Mouse (Mus musculus) thymus, postnatal 4 days (tissue): Measurements from ENCODE around the gene Fgf8.

Experiments
- DNase-seq: peaks from one replicate; pipeline ENCODE4 v3.0.0; 2021

Gene Fgf8

GRCm38 (mm10) chr19:45725677-45726277, 16.9 kb downstream of the Fgf8 start:
- DNase-seq: no peak

DNA sequence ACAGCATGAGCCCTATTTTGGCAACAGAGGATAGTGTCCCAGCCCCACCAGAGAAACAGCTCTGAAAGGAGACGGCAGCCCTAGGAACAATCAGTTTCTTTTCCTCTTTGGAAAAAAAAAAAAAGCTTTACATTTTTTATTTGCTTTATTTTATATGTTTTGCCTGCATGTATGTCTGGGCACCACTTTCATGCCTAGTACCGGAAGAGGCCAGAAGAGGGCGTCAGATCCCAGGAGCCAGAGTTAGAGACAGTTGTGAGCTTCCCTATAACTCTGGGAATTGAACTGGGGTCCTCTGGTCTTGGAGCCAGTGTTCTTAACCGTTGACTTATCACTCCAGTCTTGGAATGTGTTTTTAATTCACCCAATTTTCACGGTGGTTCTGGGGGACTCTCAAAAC, 20.5 kb downstream of the Fgf8 start:
- no peak for DNase-seq

DNA sequence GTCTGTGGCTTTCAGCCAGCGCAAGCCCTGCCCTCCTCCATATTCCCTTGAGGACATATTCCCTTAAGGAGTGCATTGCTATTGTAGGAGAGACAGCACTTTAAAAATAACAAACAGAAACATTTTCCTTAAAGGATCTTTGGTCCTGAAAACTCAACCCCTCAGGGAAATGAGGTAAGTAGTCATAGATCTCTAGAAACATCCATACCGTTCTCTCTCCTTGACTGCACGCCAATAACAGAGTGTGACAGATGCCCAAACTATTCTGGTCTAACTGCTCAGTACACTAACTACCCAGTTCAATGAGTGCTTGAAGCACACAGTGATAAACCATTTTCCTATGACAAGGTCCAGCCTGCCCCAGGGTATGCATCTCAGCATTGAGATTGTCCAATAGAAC, 24.4 kb downstream of the Fgf8 start:
- DNase-seq: no peak

DNA sequence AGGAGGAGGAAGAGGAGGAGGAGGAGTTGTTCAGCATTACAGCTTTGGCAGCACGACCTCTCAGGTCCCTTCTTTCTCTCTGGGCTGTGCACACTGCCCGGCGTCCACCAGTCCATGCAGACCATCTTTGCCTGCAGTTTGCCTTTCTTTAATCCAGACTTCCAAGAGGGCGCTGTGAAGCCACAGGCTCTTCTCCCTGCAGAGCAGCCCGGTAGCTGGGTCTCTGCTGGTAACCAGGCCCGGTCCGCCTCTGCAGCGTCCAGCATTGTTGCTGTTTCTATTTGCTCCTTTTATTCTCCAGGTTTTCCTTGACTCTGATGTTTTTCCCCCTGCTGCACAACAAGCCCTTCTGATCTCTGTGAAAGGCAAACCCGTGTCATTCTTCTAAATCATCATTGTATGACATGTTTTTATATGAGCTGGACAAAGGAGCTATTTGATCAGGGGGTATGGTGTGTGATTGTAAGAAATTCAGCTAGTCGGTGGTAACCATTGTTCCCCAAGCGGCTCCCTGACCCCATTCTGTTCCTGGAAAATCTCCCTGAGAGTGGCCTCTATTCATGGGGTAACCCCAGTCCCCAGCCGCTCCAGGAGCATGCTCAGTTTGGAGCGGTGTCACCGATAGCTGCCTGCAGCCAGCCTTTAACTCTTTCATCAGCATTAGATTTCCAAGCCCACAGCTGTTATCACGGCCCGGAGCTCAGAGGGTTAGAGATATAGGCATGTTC, 25.1 kb downstream of the Fgf8 start:
- DNase-seq: no peak

DNA sequence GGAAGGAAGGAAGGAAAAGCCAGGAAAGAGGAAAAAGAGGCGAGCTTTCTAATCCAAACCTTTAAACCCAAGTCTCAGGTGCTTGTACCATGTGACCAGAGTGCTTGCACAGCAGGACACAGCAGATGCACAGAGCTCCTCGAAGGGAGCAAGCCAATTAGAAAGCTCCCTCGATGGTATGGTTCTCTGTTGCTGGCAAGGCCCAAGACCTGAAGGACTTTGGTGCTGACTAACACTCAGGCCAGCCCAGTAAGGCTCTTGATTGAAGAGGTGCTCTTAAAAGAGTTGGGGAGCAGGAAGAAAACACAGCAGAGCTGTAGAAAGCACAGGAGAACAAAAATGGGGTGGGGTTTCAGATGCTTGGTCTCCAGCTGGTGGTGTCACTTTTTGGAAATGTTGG, 34.0 kb downstream of the Fgf8 start:
- no peak for DNase-seq

DNA sequence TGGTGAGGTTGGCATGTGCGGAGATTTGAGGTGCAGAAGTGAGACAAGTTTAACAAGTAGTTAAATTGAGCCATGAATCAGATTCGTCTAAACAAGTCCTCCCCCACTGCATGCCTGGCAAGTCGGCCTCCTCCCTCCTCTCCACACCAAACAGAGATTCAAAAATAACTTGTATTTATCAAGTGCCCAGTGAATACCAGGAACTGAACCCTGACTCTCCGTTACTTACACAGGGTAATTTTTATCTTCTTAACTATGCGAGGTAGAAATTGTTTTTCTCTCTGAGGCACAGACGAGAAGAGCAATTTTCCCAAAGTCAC, 46.5 kb downstream of the Fgf8 start:
- DNase-seq: no peak

DNA sequence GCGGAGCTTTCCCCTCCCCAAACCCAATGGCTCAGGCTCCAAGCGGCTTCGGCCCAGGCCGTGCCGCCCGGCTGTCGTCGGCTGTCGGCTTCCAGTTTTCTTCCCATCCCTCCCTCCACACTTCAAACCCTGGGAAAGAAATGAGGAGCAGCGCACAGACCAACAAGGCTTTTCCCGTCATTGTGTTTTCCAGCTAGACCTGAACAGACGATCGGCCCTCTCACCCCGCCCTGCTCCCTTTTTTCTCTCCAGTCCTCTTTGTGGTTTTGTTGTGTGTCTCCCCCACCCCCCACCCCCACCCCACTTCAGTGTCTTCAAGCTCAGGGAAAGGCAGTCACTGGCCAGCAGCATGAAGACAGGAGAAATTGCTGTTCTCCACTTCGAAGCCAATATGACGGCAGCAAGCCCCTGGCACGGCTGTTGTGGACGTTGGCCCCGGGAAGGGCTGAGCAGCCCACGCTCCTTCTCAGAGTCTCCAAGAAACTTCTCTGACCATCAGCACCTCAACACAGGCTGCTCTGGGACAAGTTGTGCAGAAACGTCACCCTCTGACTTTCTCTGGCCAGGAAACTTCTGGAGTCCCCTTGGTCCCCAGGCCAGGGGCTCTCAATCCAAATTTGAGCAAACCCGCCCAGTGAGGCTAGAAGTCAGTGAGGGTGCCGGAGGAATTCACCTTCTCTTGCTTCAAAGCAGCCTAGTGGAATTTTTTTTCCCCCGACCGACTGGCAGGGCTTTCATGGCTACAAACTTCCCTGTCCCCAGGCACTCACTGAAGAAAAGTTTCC, 47.0 kb downstream of the Fgf8 start:
- no peak for DNase-seq

DNA sequence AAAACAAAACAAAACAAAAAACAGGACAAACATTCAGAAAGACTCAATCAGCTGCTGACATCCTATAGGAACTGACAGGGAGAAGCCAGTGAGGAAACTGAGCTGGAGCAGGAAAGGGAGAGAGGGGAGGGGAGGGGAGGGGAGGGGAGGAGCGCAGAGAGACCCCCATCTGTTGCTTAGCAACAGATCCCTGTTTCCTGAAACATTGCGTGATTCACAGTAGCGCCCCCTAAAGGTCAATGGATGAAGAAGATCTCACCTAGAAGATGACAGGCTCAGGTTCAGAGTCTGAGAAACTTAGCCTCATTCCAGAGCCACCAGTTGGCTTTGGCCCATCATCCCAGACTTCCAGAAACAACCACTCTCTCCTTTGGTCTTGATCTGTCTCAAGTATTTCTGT, 48.7 kb downstream of the Fgf8 start:
- no peak for DNase-seq

DNA sequence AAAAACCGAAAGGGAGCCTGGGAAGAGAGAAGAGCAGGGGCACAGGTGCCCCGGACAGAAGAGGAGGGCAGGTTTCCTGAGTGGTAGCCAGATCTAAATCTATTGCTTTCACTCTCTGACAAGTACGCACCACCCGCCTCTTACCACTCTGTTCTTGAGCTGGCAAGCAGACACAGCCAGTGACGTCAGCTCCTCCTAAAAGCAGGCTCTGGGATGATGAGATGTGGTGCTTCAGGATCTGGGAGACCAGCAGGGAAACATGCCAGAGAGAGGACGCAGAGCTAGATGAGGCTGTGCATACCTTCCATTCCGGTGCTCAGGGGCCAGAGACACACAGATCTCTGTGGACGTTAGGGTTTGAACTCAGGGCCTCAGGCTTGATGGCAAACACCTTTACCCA, 50.5 kb downstream of the Fgf8 start:
- no peak for DNase-seq

- DNase-seq: no peak
Observed at GRCm38 (mm10) chr19:45691001-45691535, 51.6 kb downstream of the Fgf8 start.

DNA sequence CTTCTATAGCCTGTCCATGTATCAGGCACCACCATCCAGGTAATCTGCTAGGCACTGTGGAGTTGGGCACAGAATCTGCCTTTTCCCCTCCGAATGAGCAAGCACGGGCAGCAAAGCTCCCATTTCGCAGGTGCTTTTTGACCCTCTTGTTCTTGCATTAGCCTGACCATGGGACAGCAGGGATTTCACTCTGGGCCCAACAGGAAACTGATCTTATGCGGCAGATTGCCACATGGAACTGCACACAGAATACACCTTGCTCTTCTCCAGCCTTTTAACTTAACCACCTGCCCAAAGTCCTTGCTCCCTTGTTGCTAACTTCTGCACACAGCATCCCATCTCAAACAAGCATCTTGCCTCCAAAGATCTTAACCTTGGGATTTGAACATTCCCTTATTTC, 55.7 kb downstream of the Fgf8 start:
- no peak for DNase-seq
